Comparison of ENCODE assay signal across 8 mouse cellular contexts in genomic region chr11:51263286-51263831, GRCm38 (mm10). TPM values are rescaled to one million over a fixed set of nuclear protein-coding genes. Genes with fewer than 3 reads are reported as not detected.
DNase-seq lines count a peak whose midpoint lies in the region; ATAC-seq and TF ChIP-seq lines count a peak whose summit lies in the region.

No protein-coding gene starts in this region.

- peaks cover 37% of the 10 kb centered on the region for H3K4me1 ChIP-seq in liver, embryonic 12.5 days
- 0 out of 2 replicates have a peak, but pooled peaks cover 10% of the 10 kb centered on the region for H3K4me1 ChIP-seq in midbrain, postnatal 0 days (ENCODE audit: insufficient read depth, low read length)

- H3K9me3 ChIP-seq in liver, embryonic 12.5 days (replicated peaks) = no peaks in the 10 kb centered on the region
- H3K9me3 ChIP-seq in midbrain, postnatal 0 days (ENCODE audit: low read length) = no peaks in the 10 kb centered on the region

- peak overlapping the region; percentile 91 for H3K4me2 ChIP-seq in liver, embryonic 12.5 days
- peak overlapping the region; percentile 82 for H3K4me2 ChIP-seq in midbrain, postnatal 0 days (ENCODE audit: low read depth, low read length, poor library complexity, severe bottlenecking)

- peaks cover 18% of the 10 kb centered on the region for H3K36me3 ChIP-seq in liver, embryonic 12.5 days
- peaks cover 3% of the 10 kb centered on the region; the same call in 1 of the 2 replicates for H3K36me3 ChIP-seq in midbrain, postnatal 0 days (ENCODE audit: insufficient read depth, low read length)

- DNase-seq in right cerebral cortex, postnatal 14 days = peak; percentile 64
- no peak for DNase-seq in right cerebral cortex, postnatal 25 days
- DNase-seq in heart, adult 8-10 months (ENCODE audit: low spot score) = peak; percentile 53
- DNase-seq in kidney, adult 8-10 months = peak; percentile 82 to 87
- DNase-seq in midbrain, postnatal 0 days (ENCODE audit: low spot score) = peak; percentile 54
- no peak for DNase-seq in embryo, embryonic 9.5 days (ENCODE audit: extremely low spot score)

- no peak for TF ChIP-seq CTCF in midbrain, postnatal 0 days (IDR thresholded peaks at IDR 0.05)

- peak overlapping the region; percentile 95 for H3K27ac ChIP-seq in liver, embryonic 12.5 days
- peak overlapping the region; percentile 99 for H3K27ac ChIP-seq in midbrain, postnatal 0 days (ENCODE audit: low read depth, low read length)

- ATAC-seq in common myeloid progenitor, adult 5-6 weeks (replicated peaks; ENCODE audit: low read depth, poor library complexity, severe bottlenecking) = peak; percentile 7; the same call in 1 of the 2 replicates
- peak; percentile 48 for ATAC-seq in liver, embryonic 12.5 days
- peak; percentile 63 for ATAC-seq in midbrain, postnatal 0 days (ENCODE audit: low FRiP score)

- H3K9ac ChIP-seq in liver, embryonic 12.5 days = peak overlapping the region; percentile 96
- peak overlapping the region; percentile 97 for H3K9ac ChIP-seq in midbrain, postnatal 0 days (replicated peaks; ENCODE audit: low read length, poor library complexity, severe bottlenecking)

- no peaks in the 10 kb centered on the region for H3K27me3 ChIP-seq in liver, embryonic 12.5 days (replicated peaks)
- H3K27me3 ChIP-seq in midbrain, postnatal 0 days (ENCODE audit: insufficient read depth, low read length) = no peaks in the 10 kb centered on the region

- under 1% methylated on average over 50 of the region's 50 CpGs for WGBS in liver, embryonic 12.5 days (ENCODE audit: insufficient replicate concordance)
- 0% methylated on average over 49 of the region's 50 CpGs for WGBS in midbrain, postnatal 0 days

- peak overlapping the region; percentile 87 for H3K4me3 ChIP-seq in liver, embryonic 12.5 days
- peak overlapping the region; percentile 91 for H3K4me3 ChIP-seq in midbrain, postnatal 0 days (ENCODE audit: low read depth, low read length)

RNA-seq across cellular contexts. Expression of gene BC049762, which starts 0.5 kb away (rescaled TPM):
- not detected in 2 replicates for total RNA-seq in common myeloid progenitor, adult 5-6 weeks (2017)
- total RNA-seq in heart, adult 8-10 months (2022) = under 1 TPM in 2 of 4 experiments, not detected in 2; 0.38 to 0.50 TPM
- 0.56 and 0.61 TPM in 2 replicates for polyA plus RNA-seq in liver, embryonic 12.5 days (2016; fragmentation: Nextera tagmentation; extraction: Ambion mirVana)
- 0.38 and 0.80 TPM in 2 replicates for total RNA-seq in midbrain, postnatal 0 days (2014; rRNA removed)
- polyA plus RNA-seq in midbrain, postnatal 0 days (2015; fragmentation: Nextera tagmentation; extraction: Ambion mirVana) = 0.39 and 0.49 TPM in 2 replicates

RNA-seq across cellular contexts. Expression of gene Clk4, which starts 1.8 kb away (rescaled TPM):
- 181 and 198 TPM in 2 replicates for total RNA-seq in common myeloid progenitor, adult 5-6 weeks (2017)
- total RNA-seq in heart, adult 8-10 months (2022) = 10 to 100 TPM; 28.6 to 47.2 (median 37.7) TPM
- 62.8 and 69.3 TPM in 2 replicates for polyA plus RNA-seq in liver, embryonic 12.5 days (2016; fragmentation: Nextera tagmentation; extraction: Ambion mirVana)
- total RNA-seq in midbrain, postnatal 0 days (2014; rRNA removed) = 79.8 and 102 TPM in 2 replicates
- polyA plus RNA-seq in midbrain, postnatal 0 days (2015; fragmentation: Nextera tagmentation; extraction: Ambion mirVana) = 99.4 and 103 TPM in 2 replicates

RNA-seq across cellular contexts. Expression of gene Col23a1, which starts 26.4 kb away (rescaled TPM):
- 0.18 TPM in 1 of 2 replicates, not detected in the other for total RNA-seq in common myeloid progenitor, adult 5-6 weeks (2017)
- total RNA-seq in heart, adult 8-10 months (2022) = 1 to 10 TPM; 1.4 to 3.2 (median 1.9) TPM
- polyA plus RNA-seq in liver, embryonic 12.5 days (2016; fragmentation: Nextera tagmentation; extraction: Ambion mirVana) = 0.75 and 0.79 TPM in 2 replicates
- total RNA-seq in midbrain, postnatal 0 days (2014; rRNA removed) = 10.7 and 13.5 TPM in 2 replicates
- polyA plus RNA-seq in midbrain, postnatal 0 days (2015; fragmentation: Nextera tagmentation; extraction: Ambion mirVana) = 4.2 and 4.5 TPM in 2 replicates

RNA-seq across cellular contexts. Expression of gene Gm12569, which starts 43.1 kb away (rescaled TPM):
- total RNA-seq in common myeloid progenitor, adult 5-6 weeks (2017) = not detected in 2 replicates
- total RNA-seq in heart, adult 8-10 months (2022) = not detected
- not detected in 2 replicates for polyA plus RNA-seq in liver, embryonic 12.5 days (2016; fragmentation: Nextera tagmentation; extraction: Ambion mirVana)
- not detected in 2 replicates for total RNA-seq in midbrain, postnatal 0 days (2014; rRNA removed)
- polyA plus RNA-seq in midbrain, postnatal 0 days (2015; fragmentation: Nextera tagmentation; extraction: Ambion mirVana) = not detected in 2 replicates

Comparison
In these comparisons a context has a peak if more than half of its experiments do, and no peak if none do; other contexts are left out.
1. DNase-seq: peak in right cerebral cortex, postnatal 14 days (single experiment), heart, adult 8-10 months (single experiment), kidney, adult 8-10 months (2 of 2) and midbrain, postnatal 0 days (single experiment); none in right cerebral cortex, postnatal 25 days (single experiment) and embryo, embryonic 9.5 days (single experiment).
2. ATAC-seq: peak in every context shown above with its lines; median percentile 63 in midbrain, postnatal 0 days; 48 in liver, embryonic 12.5 days; 7 in common myeloid progenitor, adult 5-6 weeks.